Mouse (Mus musculus) testis, adult 2 months (tissue): Measurements from ENCODE around the gene Gm9821. TPM values are rescaled to one million over a fixed set of nuclear protein-coding genes. Genes with fewer than 3 reads are reported as not detected.

Experiments
- H3K27ac ChIP-seq: fragments of 200-500 bp; 2 replicates; pipeline ENCODE4 v1.5.1; 2012; ENCODE audit warnings: low read depth, low read length; ENCODE audit not compliant: control insufficient read depth, insufficient read depth
- H3K27me3 ChIP-seq: fragments of 200-500 bp; 2 replicates; pipeline ENCODE4 v1.6.1; 2012; ENCODE audit warnings: mild to moderate bottlenecking, low read length, moderate library complexity; ENCODE audit not compliant: control insufficient read depth, insufficient read depth
- H3K36me3 ChIP-seq: fragments of 200-500 bp; 2 replicates; pipeline ENCODE4 v1.6.1; 2012; ENCODE audit warnings: mild to moderate bottlenecking, low read length; ENCODE audit not compliant: control insufficient read depth, insufficient read depth
- H3K4me1 ChIP-seq: fragments of 200-500 bp; 2 replicates; pipeline ENCODE4 v1.6.1; 2012; ENCODE audit warnings: low read length; ENCODE audit not compliant: control insufficient read depth, insufficient read depth
- H3K4me3 ChIP-seq: fragments of 200-500 bp; 2 replicates; pipeline ENCODE4 v1.5.1; 2012; ENCODE audit warnings: low read depth, mild to moderate bottlenecking, low read length, moderate library complexity, mixed read lengths; ENCODE audit not compliant: control insufficient read depth
- CTCF ChIP-seq: fragments of 200-500 bp; IDR thresholded peaks from 2 replicates; pipeline ENCODE4 v1.5.1; 2012; ENCODE audit warnings: low read depth, mild to moderate bottlenecking, inconsistent platforms, low read length, moderate library complexity; ENCODE audit not compliant: control insufficient read depth, insufficient read depth, insufficient replicate concordance
- POLR2A ChIP-seq: fragments of 200-500 bp; IDR thresholded peaks from 2 replicates; pipeline ENCODE4 v1.6.1; 2012; ENCODE audit warnings: low read depth, mild to moderate bottlenecking, inconsistent platforms, low read length, moderate library complexity; ENCODE audit not compliant: control insufficient read depth
- polyA plus RNA-seq: library from polyadenylated mRNA; depleted of rRNA; stranded (reverse); fragments of >200 nt; gene quantifications from 2 replicates; pipeline ENCODE4 v1.2.3, GENCODE M21; 2012

The Gm9821 gene
- polyA plus RNA-seq, 1 experiment: not detected

GRCm38 (mm10) chr2:91944170-91944950 is 1.1 kb upstream of the Gm9821 start:
- H3K27ac ChIP-seq: no peak overlapping the region
- no peaks in the 10 kb centered on the region for H3K4me1 ChIP-seq
- no peaks in the 10 kb centered on the region for H3K27me3 ChIP-seq
- TF ChIP-seq POLR2A (no peak), CTCF (peak; percentile 93; the same call in 1 of the 2 replicates)
- H3K36me3 ChIP-seq: no peaks in the 10 kb centered on the region
- H3K4me3 ChIP-seq: no peak overlapping the region

GRCm38 (mm10) chr2:91946836-91947235 is 1.3 kb downstream of the Gm9821 start:
- no peaks in the 10 kb centered on the region for H3K36me3 ChIP-seq
- H3K27ac ChIP-seq: no peak overlapping the region
- H3K4me1 ChIP-seq: no peaks in the 10 kb centered on the region
- TF ChIP-seq CTCF: no peak
- TF ChIP-seq POLR2A: no peak
- no peak overlapping the region for H3K4me3 ChIP-seq
- H3K27me3 ChIP-seq: no peaks in the 10 kb centered on the region

GRCm38 (mm10) chr2:91947397-91948150 is 2.1 kb downstream of the Gm9821 start:
- H3K36me3 ChIP-seq: no peaks in the 10 kb centered on the region
- no peak overlapping the region for H3K4me3 ChIP-seq
- no peaks in the 10 kb centered on the region for H3K4me1 ChIP-seq
- no peaks in the 10 kb centered on the region for H3K27me3 ChIP-seq
- no peak overlapping the region for H3K27ac ChIP-seq
- TF ChIP-seq CTCF (no peak), POLR2A (no peak)

- H3K4me1 ChIP-seq: no peaks in the 10 kb centered on the region
- no peak overlapping the region for H3K4me3 ChIP-seq
- no peak overlapping the region for H3K27ac ChIP-seq
- H3K36me3 ChIP-seq: no peaks in the 10 kb centered on the region
- no peaks in the 10 kb centered on the region for H3K27me3 ChIP-seq
- TF ChIP-seq POLR2A (no peak), CTCF (no peak)
Observed at GRCm38 (mm10) chr2:91948151-91948509, 2.6 kb downstream of the Gm9821 start.

GRCm38 (mm10) chr2:91948792-91949241 is 3.3 kb downstream of the Gm9821 start:
- Histone ChIP-seq H3K4me3 (no peak overlapping the region), H3K36me3 (no peaks in the 10 kb centered on the region), H3K27ac (no peak overlapping the region), H3K4me1 (peaks cover 4% of the 10 kb centered on the region), H3K27me3 (no peaks in the 10 kb centered on the region)
- TF ChIP-seq POLR2A (no peak), CTCF (no peak)

- H3K4me3 ChIP-seq: no peak overlapping the region; the same call in 1 of the 2 replicates
- H3K36me3 ChIP-seq: no peaks in the 10 kb centered on the region
- no peaks in the 10 kb centered on the region for H3K27me3 ChIP-seq
- peaks cover 6% of the 10 kb centered on the region for H3K4me1 ChIP-seq
- TF ChIP-seq POLR2A (no peak), CTCF (no peak)
- H3K27ac ChIP-seq: no peak overlapping the region
Observed at GRCm38 (mm10) chr2:91949411-91950274, 4.1 kb downstream of the Gm9821 start.
